Mouse (Mus musculus) CH12.LX (cell line): ENCODE measurements around the gene Trem1. TPM values are rescaled to one million over a fixed set of nuclear protein-coding genes. Genes with fewer than 3 reads are reported as not detected.

Experiments
- DNase-seq: peaks from one replicate; pipeline ENCODE4 v3.0.0-alpha.2; 2013; ENCODE audit errors: extremely low read depth
- H3K27ac ChIP-seq: 2 replicates; pipeline ENCODE4 v1.5.1; 2012; ENCODE audit warnings: low read depth, mild to moderate bottlenecking, control low read depth, moderate library complexity; ENCODE audit not compliant: insufficient read depth
- H3K27me3 ChIP-seq: replicated peaks from 2 replicates; pipeline ENCODE3; 2012; ENCODE audit warnings: inconsistent platforms
- H3K36me3 ChIP-seq, 2 experiments: replicated peaks in 1 of 2; 2 replicates each; pipeline versions ENCODE3 to v1.6.1; 2012; ENCODE audit warnings: inconsistent platforms in 1 of 2, low read length in 1 of 2, mild to moderate bottlenecking in 1 of 2, mixed read lengths in 1 of 2, moderate library complexity in 1 of 2; ENCODE audit not compliant: control insufficient read depth in 1 of 2, insufficient read depth in 1 of 2
- H3K4me1 ChIP-seq, 2 experiments: 2 replicates each; pipeline ENCODE4 v1.6.1; 2012; ENCODE audit warnings: inconsistent platforms in 1 of 2, moderate library complexity in 1 of 2; ENCODE audit not compliant: insufficient read depth in 2 of 2, control insufficient read depth in 1 of 2
- H3K4me2 ChIP-seq: 2 replicates; pipeline ENCODE4 v1.6.1; 2012; ENCODE audit warnings: low read depth, mild to moderate bottlenecking, control low read depth; ENCODE audit not compliant: poor library complexity, insufficient read depth, severe bottlenecking
- H3K4me3 ChIP-seq, 3 experiments: fragments of 150-350 bp in 1 of 3; sonication (generic) in 1 of 3; replicated peaks in 1 of 3; 2 replicates each; pipeline versions ENCODE3 to v1.5.1; 2011 to 2012; ENCODE audit warnings: low read depth in 2 of 3, low read length in 2 of 3, mild to moderate bottlenecking in 2 of 3, moderate library complexity in 2 of 3, control low read depth in 1 of 3, improper control_type of control experiment in 1 of 3, inconsistent platforms in 1 of 3, mixed read lengths in 1 of 3; ENCODE audit not compliant: poor library complexity in 1 of 3
- H3K79me2 ChIP-seq: replicated peaks from 2 replicates; pipeline ENCODE4 v1.6.1; 2012; ENCODE audit warnings: mild to moderate bottlenecking, moderate library complexity; ENCODE audit not compliant: control insufficient read depth, poor library complexity, insufficient read depth, severe bottlenecking; ENCODE audit errors: extremely low read depth
- H3K9ac ChIP-seq: 2 replicates; pipeline ENCODE4 v1.6.1; 2012; ENCODE audit warnings: low read depth, mild to moderate bottlenecking, control low read depth, moderate library complexity; ENCODE audit not compliant: insufficient read depth
- H3K9me3 ChIP-seq: replicated peaks from 2 replicates; pipeline ENCODE3; 2012; ENCODE audit warnings: low read length, inconsistent platforms, mixed read lengths
- BHLHE40 ChIP-seq: IDR thresholded peaks from 2 replicates; pipeline ENCODE4 v1.6.1; 2011; ENCODE audit warnings: mild to moderate bottlenecking, low read depth, low read length, improper control_type of control experiment
- CHD1 ChIP-seq: IDR thresholded peaks from 2 replicates; pipeline ENCODE4 v1.6.1; 2012; ENCODE audit warnings: low read depth, low read length, improper control_type of control experiment, inconsistent platforms
- CHD2 ChIP-seq: IDR thresholded peaks from 2 replicates; pipeline ENCODE4 v1.6.1; 2011; ENCODE audit warnings: low read length, improper control_type of control experiment
- CTCF ChIP-seq, 2 experiments: IDR thresholded peaks in 1 of 2; conservative IDR thresholded peaks in 1 of 2; 2 replicates each; pipeline ENCODE4 v1.5.1; 2011 to 2012; ENCODE audit warnings: low read depth in 2 of 2, low read length in 2 of 2, improper control_type of control experiment in 1 of 2, inconsistent platforms in 1 of 2, mild to moderate bottlenecking in 1 of 2, moderate library complexity in 1 of 2
- EP300 ChIP-seq: IDR thresholded peaks from 2 replicates; pipeline ENCODE4 v1.6.1; 2011; ENCODE audit warnings: low read length, improper control_type of control experiment
- HCFC1 ChIP-seq: IDR thresholded peaks from 2 replicates; pipeline ENCODE4 v1.6.1; 2012; ENCODE audit warnings: low read depth, mild to moderate bottlenecking, inconsistent platforms, low read length, improper control_type of control experiment
- IRF4 ChIP-seq: IDR thresholded peaks from 2 replicates; pipeline ENCODE4 v1.6.1; 2014; ENCODE audit warnings: low read depth, mild to moderate bottlenecking, inconsistent platforms, low read length, improper control_type of control experiment
- JUN ChIP-seq: IDR thresholded peaks from 2 replicates; pipeline ENCODE4 v1.6.1; 2011; ENCODE audit warnings: low read depth, mild to moderate bottlenecking, low read length, improper control_type of control experiment, moderate library complexity; ENCODE audit not compliant: insufficient read depth
- JUND ChIP-seq: conservative IDR thresholded peaks from 2 replicates; pipeline ENCODE4 v1.6.1; 2011; ENCODE audit warnings: low read depth, low read length, improper control_type of control experiment
- MAFK ChIP-seq: IDR thresholded peaks from 2 replicates; pipeline ENCODE4 v1.6.1; 2011; ENCODE audit warnings: low read length, improper control_type of control experiment; ENCODE audit not compliant: insufficient replicate concordance
- MAZ ChIP-seq: IDR thresholded peaks from 2 replicates; pipeline ENCODE4 v1.6.1; 2012; ENCODE audit warnings: low read depth, mild to moderate bottlenecking, inconsistent platforms, low read length, improper control_type of control experiment, moderate library complexity
- MEF2A ChIP-seq: IDR thresholded peaks from 2 replicates; pipeline ENCODE4 v1.6.1; 2014; ENCODE audit warnings: low read depth, mild to moderate bottlenecking, inconsistent platforms, low read length, improper control_type of control experiment, borderline replicate concordance
- MYC ChIP-seq: IDR thresholded peaks from 2 replicates; pipeline ENCODE4 v1.6.1; 2011; ENCODE audit warnings: low read depth, mild to moderate bottlenecking, improper control_type of control experiment, low read length
- NRF1 ChIP-seq: IDR thresholded peaks from 2 replicates; pipeline ENCODE4 v1.6.1; 2014; ENCODE audit warnings: low read depth, mild to moderate bottlenecking, inconsistent platforms, low read length, improper control_type of control experiment, moderate library complexity
- POLR2AphosphoS2 ChIP-seq: IDR thresholded peaks from 2 replicates; pipeline ENCODE4 v1.6.1; 2011; ENCODE audit warnings: low read depth, low read length, improper control_type of control experiment
- RAD21 ChIP-seq: IDR thresholded peaks from 2 replicates; pipeline ENCODE4 v1.6.1; 2011; ENCODE audit warnings: low read depth, mild to moderate bottlenecking, low read length, improper control_type of control experiment, moderate library complexity
- SMC3 ChIP-seq: IDR thresholded peaks from 2 replicates; pipeline ENCODE4 v1.6.1; 2011; ENCODE audit warnings: low read depth, low read length, improper control_type of control experiment
- TBP ChIP-seq: conservative IDR thresholded peaks from 2 replicates; pipeline ENCODE4 v1.6.1; 2011; ENCODE audit warnings: low read depth, low read length, improper control_type of control experiment
- USF1 ChIP-seq: IDR thresholded peaks from 2 replicates; pipeline ENCODE4 v1.6.1; 2014; ENCODE audit warnings: low read depth, mild to moderate bottlenecking, inconsistent platforms, low read length, improper control_type of control experiment
- ZC3H11A ChIP-seq: IDR thresholded peaks from 2 replicates; pipeline ENCODE4 v1.6.1; 2012; ENCODE audit warnings: low read depth, mild to moderate bottlenecking, inconsistent platforms, low read length, improper control_type of control experiment
- ZKSCAN1 ChIP-seq: IDR thresholded peaks from 2 replicates; pipeline ENCODE4 v1.6.1; 2012; ENCODE audit warnings: low read depth, inconsistent platforms, low read length, improper control_type of control experiment, borderline replicate concordance
- ZMIZ1 ChIP-seq: IDR thresholded peaks from 2 replicates; pipeline ENCODE4 v1.6.1; 2012; ENCODE audit warnings: low read depth, mild to moderate bottlenecking, inconsistent platforms, low read length, improper control_type of control experiment
- dilution Hi-C: fragments of 300-500 bp; cut with MboI; formaldehyde crosslinking; loops from 2 replicates; pipeline ENCODE4 v1.14.3; 2020; ENCODE audit warnings: low sequenced_read_pairs; ENCODE audit not compliant: extremely low pct_unique_long_range_greater_than_20kb, extremely low pct_ligation_motif_present
- in situ Hi-C: fragments of 300-500 bp; cut with MboI; formaldehyde crosslinking; loops from 3 replicates; pipeline ENCODE4 v1.14.3; 2019; ENCODE audit warnings: low sequenced_read_pairs, low pct_ligation_motif_present, low pct_unique_long_range_greater_than_20kb, mixed read lengths
- polyA plus RNA-seq: library from polyadenylated mRNA; unstranded; fragments of >175 nt; gene quantifications from 2 replicates; pipeline ENCODE4 v1.2.1, GENCODE M21; 2012; ENCODE audit warnings: low read depth; ENCODE audit not compliant: insufficient read length
- total RNA-seq, 2 experiments: library from RNA; depleted of rRNA; stranded (reverse); fragments of 300-350 nt in 1 of 2; fragments of >200 nt in 1 of 2; gene quantifications; 2 replicates each; pipeline ENCODE4 v1.2.3; 2012 to 2014

Gene Trem1
- total and polyA plus RNA-seq, 3 experiments: 0.17 to 0.29 TPM; not detected in 1

- no peak overlapping the region for H3K4me3 ChIP-seq
- H3K9ac ChIP-seq: no peak overlapping the region
- H3K79me2 ChIP-seq: no peaks in the 10 kb centered on the region
- 0 out of 4 replicates have a peak, but pooled peaks cover 0 to 2% of the 10 kb centered on the region in 2 experiments for H3K4me1 ChIP-seq
- no peaks in the 10 kb centered on the region for H3K36me3 ChIP-seq
- peaks cover 2% of the 10 kb centered on the region for H3K27me3 ChIP-seq
- DNase-seq: peak; percentile 20
- H3K4me2 ChIP-seq: no peak overlapping the region
- TF ChIP-seq SMC3 (peak; percentile 55), MEF2A (no peak), CTCF (conservative IDR thresholded peaks at IDR 0.05 in 1 of 2, IDR thresholded peaks at IDR 0.05 in 1 of 2; ENCODE audit: low read depth in 2 of 2, low read length in 2 of 2) (peak; percentile 20 to 62; a peak in 2 of 4 replicates), CHD2 (no peak), RAD21 (peak; percentile 63)
- in situ Hi-C loops (loop anchor here (10.0 to 25.0 kb wide), 2 partner anchors 48 to 174 kb away; no protein-coding TSS in a partner anchor), dilution Hi-C loops (no loop called here)
- no peak overlapping the region for H3K27ac ChIP-seq
- H3K9me3 ChIP-seq: peaks cover 7% of the 10 kb centered on the region
Measured at GRCm38 (mm10) chr17:48286765-48287164, 54.2 kb downstream of the Trem1 start.

DNA sequence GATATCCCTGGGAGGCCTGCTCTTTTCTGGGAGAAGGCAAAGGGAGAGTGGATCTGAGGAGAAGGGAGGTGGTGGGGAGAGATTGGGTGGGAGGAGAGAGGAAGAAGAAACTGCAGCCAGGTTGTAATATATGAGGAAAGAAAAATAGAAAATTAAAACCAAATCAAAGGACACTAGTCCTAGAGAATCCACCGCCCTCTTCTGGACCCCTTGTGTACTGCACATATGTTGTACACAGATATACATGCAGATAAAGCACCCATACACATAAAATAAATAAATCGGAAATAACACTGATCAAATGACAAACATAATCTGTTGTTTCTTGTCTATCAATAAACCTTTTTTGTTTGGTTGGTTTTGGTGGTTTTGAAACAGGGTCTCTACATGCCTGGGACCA is 54.7 kb downstream of the Trem1 start:
- no peaks in the 10 kb centered on the region for H3K79me2 ChIP-seq
- peak; percentile 26 for DNase-seq
- H3K9ac ChIP-seq: no peak overlapping the region
- H3K4me1 ChIP-seq: 0 out of 4 replicates have a peak, but pooled peaks cover 0 to 2% of the 10 kb centered on the region in 2 experiments
- H3K4me2 ChIP-seq: no peak overlapping the region
- H3K27me3 ChIP-seq: peaks cover 5% of the 10 kb centered on the region
- dilution Hi-C loops (no loop called here), in situ Hi-C loops (loop anchor here (10.0 to 25.0 kb wide), 2 partner anchors 48 to 175 kb away; no protein-coding TSS in a partner anchor)
- H3K27ac ChIP-seq: no peak overlapping the region
- H3K36me3 ChIP-seq: no peaks in the 10 kb centered on the region
- no peak overlapping the region for H3K4me3 ChIP-seq
- peaks cover 7% of the 10 kb centered on the region for H3K9me3 ChIP-seq
- TF ChIP-seq ZC3H11A (no peak), CTCF (conservative IDR thresholded peaks at IDR 0.05 in 1 of 2, IDR thresholded peaks at IDR 0.05 in 1 of 2; ENCODE audit: low read depth in 2 of 2, low read length in 2 of 2) (peak in 1 of 2 experiments; percentile 39; a peak in 2 of 4 replicates), POLR2AphosphoS2 (no peak), SMC3 (peak; percentile 15; the same call in 1 of the 2 replicates), JUN (no peak)

- H3K9me3 ChIP-seq: peaks cover 10% of the 10 kb centered on the region
- peaks cover 5% of the 10 kb centered on the region for H3K27me3 ChIP-seq
- H3K9ac ChIP-seq: no peak overlapping the region
- H3K36me3 ChIP-seq: no peaks in the 10 kb centered on the region
- H3K4me1 ChIP-seq: peaks cover 13 to 37% of the 10 kb centered on the region in 2 experiments
- H3K79me2 ChIP-seq: no peaks in the 10 kb centered on the region
- in situ Hi-C loops: loop anchor here (25.0 kb wide), 1 partner anchor 181 kb away; no protein-coding TSS in a partner anchor
- dilution Hi-C loops: no loop called here
- no peak overlapping the region for H3K4me2 ChIP-seq
- H3K4me3 ChIP-seq: peak overlapping the region in 1 of 3 experiments; percentile 9
- no peak overlapping the region for H3K27ac ChIP-seq
- DNase-seq: peak; percentile 84
- no peak for TF ChIP-seq ZMIZ1
- no peak for TF ChIP-seq CHD1
- TF ChIP-seq MAZ: no peak
- TF ChIP-seq NRF1: no peak
- TF ChIP-seq ZKSCAN1: no peak
- TF ChIP-seq CHD2: no peak
- no peak for TF ChIP-seq HCFC1
- TF ChIP-seq MEF2A: peak; percentile 82
- TF ChIP-seq ZC3H11A: no peak
- TF ChIP-seq BHLHE40: peak; percentile 88
- TF ChIP-seq MYC: no peak
- no peak for TF ChIP-seq USF1
- TF ChIP-seq CTCF (conservative IDR thresholded peaks at IDR 0.05 in 1 of 2, IDR thresholded peaks at IDR 0.05 in 1 of 2; ENCODE audit: low read depth in 2 of 2, low read length in 2 of 2): no peak
- TF ChIP-seq MAFK: peak; percentile 83
- peak; percentile 91 for TF ChIP-seq JUND
- peak; percentile 93 for TF ChIP-seq IRF4
- TF ChIP-seq TBP: 0 out of 2 replicates have a peak, but pooled peaks have one; percentile 15
- peak; percentile 98 for TF ChIP-seq EP300
Measured at GRCm38 (mm10) chr17:48293500-48294194, 61.1 kb downstream of the Trem1 start.
